Mouse (Mus musculus): ENCODE results near the gene Mptx2.
"Not testable (repeated sequence)": the region's sequence is repeated elsewhere in the genome, so short reads cannot be mapped to it uniquely, and the experiment has no call there.

Mptx2 gene

GRCm38 (mm10) chr1:173277677-173278076 is at the start of gene Mptx2:
Gene Mptx2, minus strand, starts transcription at chr1:173277777.
- DNase-seq (ENCODE audit: low spot score) = no peak

DNA sequence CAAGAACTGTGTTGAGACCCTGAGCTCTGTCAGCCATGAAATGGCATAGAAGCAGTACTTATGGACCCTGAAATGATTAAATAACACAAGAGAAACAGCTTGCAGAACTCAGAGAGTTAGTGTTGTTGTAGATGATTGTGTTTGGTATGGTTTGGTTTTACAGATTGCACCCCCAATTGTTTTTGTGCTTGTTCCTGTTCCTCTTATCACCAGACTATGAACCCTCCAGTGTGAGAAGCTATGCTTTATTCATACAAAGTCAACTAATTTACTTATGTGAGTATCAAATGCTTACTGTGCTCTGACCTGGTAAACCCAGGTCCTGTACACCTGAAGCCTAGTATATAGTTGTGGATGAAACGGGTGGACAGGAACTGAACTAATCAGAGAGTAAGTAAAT is 49.0 kb upstream of the Mptx2 start:
- DNase-seq (ENCODE audit: low spot score) = no peak

DNA sequence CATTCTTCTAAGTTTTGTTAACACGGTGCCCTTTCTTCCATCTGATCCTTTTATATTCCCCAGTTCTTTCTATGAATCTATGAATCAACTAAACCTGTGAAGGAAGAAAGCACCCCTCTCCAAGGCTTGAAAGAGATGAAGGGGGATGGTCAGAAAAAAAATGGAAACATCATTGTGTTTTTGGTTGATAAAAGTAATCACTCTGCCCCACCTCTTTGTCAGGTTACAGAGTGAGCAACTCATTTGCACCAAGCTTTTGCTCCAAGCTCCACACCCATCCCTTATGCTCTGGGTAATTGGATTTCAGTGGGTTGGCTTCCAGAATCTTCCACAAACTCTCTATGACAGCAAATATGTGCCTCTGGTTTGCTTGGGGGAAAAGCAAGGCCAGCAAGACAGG is 47.8 kb upstream of the Mptx2 start:
- DNase-seq (ENCODE audit: low spot score) = no peak

GRCm38 (mm10) chr1:173324961-173325360 is 47.4 kb upstream of the Mptx2 start:
- DNase-seq (ENCODE audit: low spot score) = no peak

DNA sequence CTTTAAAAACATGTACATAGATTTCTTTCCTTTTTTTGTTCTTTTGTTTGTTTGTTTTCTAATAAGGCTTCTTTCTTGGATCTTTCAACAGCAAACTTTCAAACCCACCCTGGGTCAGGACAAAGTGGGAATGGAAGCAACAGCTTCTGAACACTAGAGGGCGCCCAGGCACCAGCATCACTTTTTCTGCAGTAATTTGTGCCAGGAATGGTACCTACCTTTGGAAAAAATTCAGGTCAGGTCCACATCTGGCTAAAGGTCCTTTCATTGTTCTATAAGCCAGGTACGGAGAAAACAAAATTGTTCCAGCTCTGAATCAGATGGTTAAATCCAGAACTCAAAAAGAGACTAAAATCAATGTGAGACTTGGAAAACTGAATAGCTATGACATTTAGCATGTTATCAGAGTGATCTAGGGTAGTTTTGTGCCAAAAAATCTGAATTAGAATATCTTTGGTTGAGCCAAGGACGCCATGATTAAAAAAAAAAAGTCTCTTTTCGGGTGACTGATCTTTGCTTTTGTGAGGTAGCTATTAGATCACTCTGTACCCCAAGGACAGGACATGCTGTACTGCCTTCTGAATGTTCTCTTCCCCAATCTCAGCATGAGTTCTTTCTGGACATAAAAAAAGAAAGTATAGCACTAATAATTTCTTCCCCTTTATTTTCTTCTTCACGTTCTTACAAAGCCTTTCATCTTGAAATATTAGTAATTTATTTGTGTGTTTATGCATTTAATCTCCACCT is 46.4 kb upstream of the Mptx2 start:
- no peak for DNase-seq (ENCODE audit: low spot score)

DNA sequence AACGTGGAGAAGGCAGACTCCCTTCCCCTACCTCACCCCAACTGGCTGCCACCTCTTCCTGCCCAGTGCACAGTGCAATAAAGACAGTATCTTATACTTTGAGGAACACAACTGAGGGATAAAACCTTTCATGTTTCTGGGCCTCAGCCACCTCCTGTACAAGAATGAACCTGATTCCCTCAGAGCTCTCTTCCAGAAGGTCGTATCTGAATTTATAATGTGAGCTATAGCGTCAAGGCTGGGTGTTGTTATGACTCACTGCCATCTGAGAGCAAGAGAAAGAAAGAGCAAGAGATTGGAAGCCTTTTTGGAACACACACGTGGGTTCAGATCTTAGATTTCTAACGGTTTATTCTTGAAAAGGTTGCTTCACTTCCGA is 44.7 kb upstream of the Mptx2 start:
- DNase-seq (ENCODE audit: low spot score) = no peak

GRCm38 (mm10) chr1:173321593-173322248 is 44.1 kb upstream of the Mptx2 start:
- DNase-seq (ENCODE audit: low spot score) = no peak

- DNase-seq (ENCODE audit: low spot score) = no peak
These were observed 40.4 kb upstream of the Mptx2 start for GRCm38 (mm10) chr1:173317925-173318477.

DNA sequence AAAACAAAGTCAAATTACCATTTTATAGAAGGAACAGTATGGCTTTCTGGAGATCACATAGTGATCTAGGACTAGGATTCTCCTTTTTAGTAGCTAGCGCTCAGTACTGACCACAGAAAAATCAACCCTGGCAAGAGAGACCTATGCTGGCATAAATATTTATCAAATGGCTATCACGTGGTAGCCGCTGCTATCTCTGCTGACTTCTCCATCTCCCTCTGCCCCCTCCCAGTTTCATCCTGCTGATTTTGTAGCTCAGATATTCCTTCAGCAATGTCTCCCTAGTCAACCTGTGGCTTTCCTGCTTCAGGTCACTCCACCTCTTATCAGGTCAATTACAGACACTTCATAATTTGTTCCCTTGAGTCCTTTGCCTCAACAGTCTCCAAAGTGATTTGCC is 38.1 kb upstream of the Mptx2 start:
- DNase-seq (ENCODE audit: low spot score) = no peak

DNA sequence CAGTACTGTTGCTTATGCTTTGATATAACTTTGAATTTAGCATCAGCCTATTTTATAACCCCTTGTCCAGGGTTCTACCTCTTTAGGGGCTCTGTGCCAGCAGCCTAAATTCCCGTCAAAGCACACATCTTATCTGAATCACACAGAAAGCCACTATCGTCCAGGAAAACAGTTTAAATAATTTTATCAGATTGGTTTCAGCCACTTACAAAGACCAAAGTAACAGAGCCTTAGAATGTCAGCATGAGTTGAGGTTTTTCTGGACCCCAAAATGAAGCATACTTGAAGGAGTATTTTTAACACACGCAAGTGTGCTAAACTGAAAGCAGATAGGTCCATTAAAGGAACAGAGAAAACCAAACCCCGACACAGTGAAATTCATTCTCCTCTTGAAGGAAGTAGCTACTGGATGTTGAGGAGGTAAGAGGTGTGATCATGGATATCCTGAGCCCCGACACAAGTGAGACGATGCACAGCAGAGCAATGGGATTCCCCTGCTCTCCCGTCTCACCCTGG is 36.0 kb upstream of the Mptx2 start:
- not testable (repeated sequence) for DNase-seq (ENCODE audit: low spot score)

- DNase-seq (ENCODE audit: low spot score) = not testable (repeated sequence)
These were observed 25.2 kb upstream of the Mptx2 start for GRCm38 (mm10) chr1:173302795-173303194.

DNA sequence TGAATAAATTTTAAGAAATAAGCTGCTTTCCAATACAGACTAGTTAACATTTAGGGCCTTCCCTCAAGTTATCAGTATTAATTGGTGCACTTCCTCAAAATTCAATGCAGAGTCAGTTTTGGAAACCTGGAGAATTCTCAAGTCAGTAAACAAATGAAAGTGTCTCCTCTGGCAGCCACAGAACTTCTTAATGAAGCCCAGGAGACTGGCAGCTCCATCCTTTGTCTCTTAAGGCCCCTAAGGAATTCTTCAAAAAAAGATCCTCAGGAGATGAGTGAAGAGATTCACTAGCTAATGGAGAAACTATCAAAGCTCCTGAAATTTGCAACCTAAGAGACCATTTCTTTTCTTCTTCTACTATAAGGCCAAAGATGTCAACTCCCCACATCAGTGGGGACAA is 11.9 kb downstream of the Mptx2 start, which contains the start of gene Olfr418:
Gene Olfr418 (plus strand): TSS at position 301 of the 400 bp plus-strand sequence.
- no peak for DNase-seq (ENCODE audit: low spot score)

- no peak for DNase-seq (ENCODE audit: low spot score)
These were observed 27.7 kb downstream of the Mptx2 start for GRCm38 (mm10) chr1:173249888-173250287.

- not testable (repeated sequence) for DNase-seq (ENCODE audit: low spot score)
These were observed 40.6 kb downstream of the Mptx2 start for GRCm38 (mm10) chr1:173237004-173237403.

DNA sequence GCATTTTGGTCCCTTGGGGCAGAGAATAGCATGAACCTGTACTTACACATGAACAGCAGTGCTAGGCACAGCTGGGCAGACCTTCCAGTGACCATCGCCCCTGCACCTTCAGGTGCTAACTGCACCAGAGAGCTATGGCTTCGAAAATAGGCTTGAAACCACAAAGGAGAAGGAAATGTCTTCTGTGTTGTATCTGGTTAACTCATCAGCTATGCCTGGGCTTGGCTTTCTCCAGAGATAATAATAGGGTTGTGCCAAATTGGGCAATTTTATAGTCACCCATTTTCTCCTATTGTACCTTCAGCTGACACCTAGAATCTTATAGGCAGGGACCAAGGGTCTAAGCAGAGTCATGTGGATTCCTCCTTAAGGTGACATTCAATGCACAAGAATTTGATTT is 50.5 kb downstream of the Mptx2 start, which contains the start of gene Fcer1a:
Gene Fcer1a (minus strand): TSS at position 134 of the 400 bp plus-strand sequence.
- DNase-seq (ENCODE audit: low spot score) = no peak

Measured in ovary, postnatal 10 days (tissue).